Mouse (Mus musculus): Measurements from ENCODE around the gene Mtmr6.

DNA sequence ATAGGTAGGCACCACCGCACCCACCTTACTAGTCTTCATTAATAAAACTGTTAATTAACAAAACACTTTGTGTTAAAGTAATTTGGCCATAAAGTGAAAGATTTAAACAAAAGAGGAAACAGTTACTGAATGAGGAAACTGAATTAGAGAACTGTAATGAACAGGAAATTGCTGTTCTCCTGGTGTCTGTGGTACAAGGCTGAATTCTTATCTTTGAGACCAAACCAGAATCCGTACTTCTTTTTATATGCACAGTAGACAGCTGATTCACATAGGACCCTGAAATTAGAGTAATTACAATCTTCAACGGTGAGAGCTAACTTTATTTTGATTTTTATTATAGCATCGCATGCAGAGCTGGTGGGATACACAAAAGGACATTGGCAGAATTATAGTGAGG lies 25.3 kb downstream of the Mtmr6 start:
- TF ChIP-seq POLR2A (IDR thresholded peaks at IDR 0.05; ENCODE audit: control insufficient read depth, low read depth, low read length) (no peak), CTCF (IDR thresholded peaks at IDR 0.05; ENCODE audit: control insufficient read depth, insufficient read depth, insufficient replicate concordance, low read depth, low read length) (no peak)
